Mouse (Mus musculus) adrenal gland, postnatal 10 days (tissue): Measurements from ENCODE around the gene Il17rc. TPM values are rescaled to one million over a fixed set of nuclear protein-coding genes. Genes with fewer than 3 reads are reported as not detected.

Source experiments
- DNase-seq: peaks from one replicate; pipeline ENCODE4 v3.0.0; 2021; ENCODE audit warnings: mixed read lengths
- microRNA-seq: library from miRNA; unstranded; fragments of <30 nt; microRNA quantifications from one replicate; pipeline ENCODE4 v1.2.0, GENCODE M21; 2021
- total RNA-seq, 2 experiments: library from RNA; stranded (reverse); gene quantifications; 2 replicates each; pipeline ENCODE4 v1.2.3; 2021

The Il17rc gene
- total RNA-seq, 2 experiments from 2014 or later, result 22.6 to 25.0 TPM

GRCm38 (mm10) chr6:113499346-113499745, 28.1 kb downstream of the Il17rc start:
- no peak for DNase-seq

GRCm38 (mm10) chr6:113501388-113502084, 30.3 kb downstream of the Il17rc start, which contains the start of gene Prrt3:
TSS of gene Prrt3 (minus strand) at chr6:113501931.
- no peak for DNase-seq

- DNase-seq, result no peak
These were observed 31.6 kb downstream of the Il17rc start for GRCm38 (mm10) chr6:113502801-113503200.

GRCm38 (mm10) chr6:113505689-113506088, 34.5 kb downstream of the Il17rc start:
- DNase-seq, result no peak

DNA sequence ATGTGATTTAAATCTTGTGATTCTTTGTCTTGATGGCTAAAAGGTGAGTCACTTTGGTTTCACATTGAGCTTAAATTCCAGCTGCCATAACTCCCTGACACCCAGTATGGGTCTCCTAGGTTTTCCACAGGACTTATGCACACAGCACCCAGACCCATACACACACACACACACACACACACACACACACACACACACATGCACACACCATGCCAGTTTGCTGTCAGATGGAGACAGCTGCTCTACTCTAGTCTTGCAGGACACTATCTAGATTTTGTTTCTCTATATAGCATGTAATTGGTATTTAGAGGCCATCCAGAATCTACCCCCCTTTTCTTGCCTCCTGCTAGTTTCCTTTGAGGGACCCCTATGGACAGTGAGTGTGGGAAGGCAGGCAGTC, 35.9 kb downstream of the Il17rc start:
- DNase-seq, result no peak

GRCm38 (mm10) chr6:113508272-113508946, 37.2 kb downstream of the Il17rc start:
- DNase-seq, result peak; percentile 28

DNA sequence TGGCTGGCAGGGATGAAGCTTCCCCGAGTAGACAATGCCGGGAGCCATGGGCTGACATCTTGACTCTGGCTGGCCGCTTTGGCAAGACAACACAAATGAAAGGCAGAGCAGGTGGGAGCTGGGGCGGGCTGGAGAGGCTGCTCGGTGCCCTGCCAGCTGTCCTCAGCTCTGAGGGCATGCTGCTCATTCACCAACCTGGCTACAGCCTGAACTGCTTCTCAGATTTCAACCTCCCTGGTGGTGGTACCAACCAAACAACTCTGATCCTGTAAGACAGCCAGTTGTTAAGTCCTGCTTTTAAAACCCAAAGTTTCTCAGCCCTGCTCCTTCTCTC, 37.7 kb downstream of the Il17rc start:
- no peak for DNase-seq

DNA sequence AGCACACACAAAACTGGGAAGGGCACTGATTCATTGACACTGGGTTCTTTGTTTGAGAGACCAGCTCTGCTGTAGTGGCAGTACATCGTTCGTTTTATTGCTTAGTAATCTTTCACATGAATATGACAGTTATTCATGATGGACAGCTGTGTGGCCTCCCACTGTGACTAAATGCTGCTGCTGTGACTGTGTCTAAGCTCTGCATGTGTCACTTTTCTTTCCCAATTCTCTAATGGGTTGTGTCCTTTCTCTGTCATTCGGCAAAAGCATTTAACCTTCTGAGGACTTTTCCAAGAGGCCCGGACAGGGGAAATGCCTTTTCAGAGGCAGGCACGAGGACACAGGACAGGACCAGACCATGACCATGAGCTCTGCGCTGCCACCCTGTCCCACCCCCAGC, 42.7 kb downstream of the Il17rc start:
- DNase-seq, result no peak

GRCm38 (mm10) chr6:113514600-113514999, 43.4 kb downstream of the Il17rc start:
- DNase-seq, result no peak

DNA sequence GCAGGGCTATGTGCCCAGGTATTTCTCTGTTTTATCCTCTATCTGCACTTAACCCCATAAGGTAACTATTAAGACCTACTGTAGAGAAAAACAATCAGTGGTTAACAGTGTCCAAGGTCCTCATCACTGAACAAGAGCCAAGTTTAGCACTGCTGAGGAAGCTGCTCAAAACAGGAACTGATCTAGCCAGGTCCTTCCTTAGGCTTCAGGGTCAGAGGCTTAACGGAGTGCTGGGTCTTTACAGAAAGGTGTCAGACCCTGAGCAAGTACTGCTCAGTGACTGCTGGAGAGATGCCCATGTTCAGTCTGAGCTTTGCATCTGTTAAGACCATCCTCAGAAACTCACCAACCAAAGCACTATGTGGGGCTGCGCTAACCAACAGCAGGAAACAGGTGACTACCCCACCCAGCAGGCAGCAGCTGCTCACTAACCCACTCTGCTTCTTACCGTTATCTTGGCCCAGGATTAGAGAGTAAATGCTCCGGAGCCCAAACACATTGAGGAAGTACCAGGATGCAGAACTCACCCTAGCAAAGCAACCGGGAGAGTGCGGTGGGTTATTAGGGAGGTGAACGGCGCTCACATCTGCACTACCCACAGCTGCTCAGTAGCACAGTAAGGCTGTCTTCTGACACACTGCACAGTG, 46.3 kb downstream of the Il17rc start:
- no peak for DNase-seq

- no peak for DNase-seq
These were observed 51.1 kb downstream of the Il17rc start for GRCm38 (mm10) chr6:113522310-113522709.

GRCm38 (mm10) chr6:113523420-113523819, 52.2 kb downstream of the Il17rc start:
- no peak for DNase-seq

- DNase-seq, result peak; percentile 98
These were observed 60.0 kb downstream of the Il17rc start, which contains the start of the genes Emc3 and Fancd2 for GRCm38 (mm10) chr6:113530932-113531839. TSS of gene Emc3 (minus strand) at chr6:113531652. TSS of gene Fancd2 (plus strand) at chr6:113531682.

- no peak for DNase-seq
These were observed 60.7 kb downstream of the Il17rc start for GRCm38 (mm10) chr6:113531840-113532404.

Small RNA genes within 50 kb of the gene (microRNA-seq; reads per million reads assigned to microRNA genes)
- gene Gm23365 (not detected), gene Gm24387 (not detected)

Other genes starting within 250 kb of the Il17rc start
- gene Mtmr14, start 233.6 kb upstream of the Il17rc start, total RNA-seq, result 10 to 100 TPM; 27.4 to 35.3 TPM
- gene Cpne9, start 189.1 kb upstream of the Il17rc start, total RNA-seq, result 1 to 10 TPM in 1 of 2 experiments, under 1 TPM in 1; 0.90 to 1.2 TPM
- gene Brpf1, start 164.3 kb upstream of the Il17rc start, total RNA-seq, result 10 to 100 TPM; 32.6 to 37.2 TPM
- 10 to 100 TPM; 11.9 to 12.0 TPM for gene Ogg1, start 144.5 kb upstream of the Il17rc start, total RNA-seq
- gene Camk1, start 127.4 kb upstream of the Il17rc start, total RNA-seq, result 10 to 100 TPM; 47.1 to 50.3 TPM
- 10 to 100 TPM; 30.5 to 37.1 TPM for gene Tada3, start 93.5 kb upstream of the Il17rc start, total RNA-seq
- 100 to 1,000 TPM; 181 to 183 TPM for gene Arpc4, start 93.3 kb upstream of the Il17rc start, total RNA-seq
- gene Ttll3, start 82.2 kb upstream of the Il17rc start, total RNA-seq, result 1 to 10 TPM; 1.8 to 4.3 TPM
- 10 to 100 TPM; 16.4 to 24.4 TPM for gene Rpusd3, start 52.1 kb upstream of the Il17rc start, total RNA-seq
- 100 to 1,000 TPM; 397 to 418 TPM for gene Cidec, start 35.7 kb upstream of the Il17rc start, total RNA-seq
- gene Jagn1, start 28.9 kb upstream of the Il17rc start, total RNA-seq, result 10 to 100 TPM; 47.6 to 48.4 TPM
- 1 to 10 TPM; 1.1 to 1.5 TPM for gene Il17re, start 12.9 kb upstream of the Il17rc start, total RNA-seq
- 10 to 100 TPM; 35.8 to 43.1 TPM for gene Creld1, start 11.9 kb downstream of the Il17rc start, total RNA-seq
- gene Prrt3, start 30.5 kb downstream of the Il17rc start, total RNA-seq, result under 1 TPM; 0.30 to 0.55 TPM
- 10 to 100 TPM; 76.9 to 81.2 TPM for gene Emc3, start 60.2 kb downstream of the Il17rc start, total RNA-seq
- gene Fancd2, start 60.3 kb downstream of the Il17rc start, total RNA-seq, result 1 to 10 TPM; 5.0 to 7.0 TPM
- gene Fancd2os, start 129.3 kb downstream of the Il17rc start, total RNA-seq, result not detected
- gene Brk1, start 133.3 kb downstream of the Il17rc start, total RNA-seq, result 100 to 1,000 TPM; 139 to 159 TPM
- 10 to 100 TPM; 24.7 to 26.3 TPM for gene Vhl, start 152.5 kb downstream of the Il17rc start, total RNA-seq
- gene Irak2, start 167.0 kb downstream of the Il17rc start, total RNA-seq, result 10 to 100 TPM; 15.8 to 23.3 TPM
- 10 to 100 TPM; 53.5 to 58.7 TPM for gene Tatdn2, start 225.6 kb downstream of the Il17rc start, total RNA-seq
- gene Ghrl, start 248.5 kb downstream of the Il17rc start, total RNA-seq, result not detected